ENCODE assay signal across 8 mouse cellular contexts in genomic region chr5:130023767-130024539, GRCm38 (mm10). TPM values are rescaled to one million over a fixed set of nuclear protein-coding genes. Genes with fewer than 3 reads are reported as not detected.
DNase-seq lines count a peak whose midpoint lies in the region; ATAC-seq and TF ChIP-seq lines count a peak whose summit lies in the region.

No protein-coding gene starts in this region.

- 0 out of 2 replicates have a peak, but pooled peaks cover 2% of the 10 kb centered on the region for H3K36me3 ChIP-seq in forebrain, embryonic 10.5 days (replicated peaks)
- no peaks in the 10 kb centered on the region for H3K36me3 ChIP-seq in heart, embryonic 15.5 days
- H3K36me3 ChIP-seq in liver, embryonic 14.5 days (replicated peaks; ENCODE audit: control insufficient read depth, insufficient read depth, low read depth) = no peaks in the 10 kb centered on the region
- H3K36me3 ChIP-seq in neural tube, embryonic 11.5 days (ENCODE audit: control insufficient read depth, insufficient read depth, low read length) = no peaks in the 10 kb centered on the region
- H3K36me3 ChIP-seq in stomach, postnatal 0 days (ENCODE audit: control insufficient read depth, insufficient read depth, low read length) = no peaks in the 10 kb centered on the region

- peak overlapping the region; percentile 80 for H3K4me3 ChIP-seq in forebrain, embryonic 10.5 days
- H3K4me3 ChIP-seq in heart, embryonic 15.5 days = peak overlapping the region; percentile 73
- H3K4me3 ChIP-seq in liver, embryonic 14.5 days (ENCODE audit: insufficient read depth in 1 of 2, low read depth in 2 of 2, low read length in 2 of 2) = peak overlapping the region; percentile 54 to 71
- H3K4me3 ChIP-seq in neural tube, embryonic 11.5 days (ENCODE audit: low read depth, low read length) = peak overlapping the region; percentile 49
- peak overlapping the region; percentile 65 for H3K4me3 ChIP-seq in stomach, postnatal 0 days (ENCODE audit: low read depth, low read length)

- H3K4me2 ChIP-seq in heart, embryonic 15.5 days = peak overlapping the region; percentile 92
- H3K4me2 ChIP-seq in liver, embryonic 14.5 days (ENCODE audit: low read depth) = peak overlapping the region; percentile 71
- peak overlapping the region; percentile 73 for H3K4me2 ChIP-seq in neural tube, embryonic 11.5 days (ENCODE audit: low read depth)
- peak overlapping the region; percentile 78 for H3K4me2 ChIP-seq in stomach, postnatal 0 days (replicated peaks; ENCODE audit: low read depth)

- no peaks in the 10 kb centered on the region for H3K9me3 ChIP-seq in forebrain, embryonic 10.5 days
- H3K9me3 ChIP-seq in heart, embryonic 15.5 days (replicated peaks) = no peaks in the 10 kb centered on the region
- H3K9me3 ChIP-seq in liver, embryonic 14.5 days (ENCODE audit: control insufficient read depth, low read length) = no peaks in the 10 kb centered on the region
- no peaks in the 10 kb centered on the region for H3K9me3 ChIP-seq in neural tube, embryonic 11.5 days (ENCODE audit: control insufficient read depth, low read length)
- H3K9me3 ChIP-seq in stomach, postnatal 0 days (ENCODE audit: control insufficient read depth, low read length) = no peaks in the 10 kb centered on the region

- peak; percentile 94 for TF ChIP-seq CTCF in liver, embryonic 14.5 days (IDR thresholded peaks at IDR 0.05; ENCODE audit: low read depth)
- TF ChIP-seq CTCF in stomach, postnatal 0 days (IDR thresholded peaks at IDR 0.05; ENCODE audit: low read depth) = peak; percentile 89

- WGBS in forebrain, embryonic 10.5 days = under 1% methylated on average over 32 of the region's 32 CpGs
- under 1% methylated on average over 32 of the region's 32 CpGs for WGBS in heart, embryonic 15.5 days
- whole genome bisulfite sequencing in liver, embryonic 14.5 days (ENCODE audit: insufficient replicate concordance) = under 1% methylated on average over 32 of the region's 32 CpGs
- under 1% methylated on average over 32 of the region's 32 CpGs for WGBS in neural tube, embryonic 11.5 days
- WGBS in stomach, postnatal 0 days = under 1% methylated on average over 32 of the region's 32 CpGs

- no peak for TF ChIP-seq EP300 in liver, embryonic 14.5 days (IDR thresholded peaks at IDR 0.05; ENCODE audit: low read depth)
- no peak for TF ChIP-seq EP300 in stomach, postnatal 0 days (optimal IDR thresholded peaks at IDR 0.05)

- peak; percentile 93 for ATAC-seq in CD4-positive, CD25-positive, alpha-beta regulatory T cell, adult 4 months
- ATAC-seq in heart, embryonic 15.5 days (replicated peaks; ENCODE audit: insufficient number of reproducible peaks, insufficient read depth, low FRiP score, low read depth) = peak; percentile 92
- ATAC-seq in liver, embryonic 14.5 days (ENCODE audit: insufficient read depth) = peak; percentile 88
- peak; percentile 90 for ATAC-seq in neural tube, embryonic 11.5 days (ENCODE audit: insufficient read depth, low FRiP score, low TSS enrichment)
- ATAC-seq in stomach, postnatal 0 days (ENCODE audit: low FRiP score, low TSS enrichment) = peak; percentile 95

- peak overlapping the region; percentile 83 for H3K27ac ChIP-seq in forebrain, embryonic 10.5 days
- H3K27ac ChIP-seq in heart, embryonic 15.5 days = peak overlapping the region; percentile 77
- H3K27ac ChIP-seq in liver, embryonic 14.5 days = peak overlapping the region; percentile 71
- H3K27ac ChIP-seq in neural tube, embryonic 11.5 days (ENCODE audit: low read depth, low read length) = no peak overlapping the region
- H3K27ac ChIP-seq in stomach, postnatal 0 days (replicated peaks) = peak overlapping the region; percentile 79

- peaks cover 35% of the 10 kb centered on the region for H3K4me1 ChIP-seq in forebrain, embryonic 10.5 days
- H3K4me1 ChIP-seq in heart, embryonic 15.5 days (replicated peaks) = peaks cover 12% of the 10 kb centered on the region
- peaks cover 0 to 9% of the 10 kb centered on the region in 2 experiments for H3K4me1 ChIP-seq in liver, embryonic 14.5 days (replicated peaks; ENCODE audit: control insufficient read depth in 2 of 2, insufficient read depth in 2 of 2, low read length in 1 of 2)
- no peaks in the 10 kb centered on the region for H3K4me1 ChIP-seq in neural tube, embryonic 11.5 days (ENCODE audit: control insufficient read depth, insufficient read depth, low read length)
- H3K4me1 ChIP-seq in stomach, postnatal 0 days (replicated peaks; ENCODE audit: control insufficient read depth, insufficient read depth) = no peaks in the 10 kb centered on the region

- no peaks in the 10 kb centered on the region for H3K27me3 ChIP-seq in forebrain, embryonic 10.5 days (ENCODE audit: poor library complexity, severe bottlenecking)
- H3K27me3 ChIP-seq in heart, embryonic 15.5 days = peaks cover 7% of the 10 kb centered on the region; the same call in 1 of the 2 replicates
- H3K27me3 ChIP-seq in liver, embryonic 14.5 days (ENCODE audit: control insufficient read depth, insufficient read depth, low read length) = no peaks in the 10 kb centered on the region
- H3K27me3 ChIP-seq in neural tube, embryonic 11.5 days (ENCODE audit: control insufficient read depth, insufficient read depth, low read length) = no peaks in the 10 kb centered on the region
- H3K27me3 ChIP-seq in stomach, postnatal 0 days (ENCODE audit: control insufficient read depth, insufficient read depth, low read length) = no peaks in the 10 kb centered on the region

- peak overlapping the region; percentile 62 for H3K9ac ChIP-seq in heart, embryonic 15.5 days
- peak overlapping the region; percentile 49 for H3K9ac ChIP-seq in liver, embryonic 14.5 days (replicated peaks)
- H3K9ac ChIP-seq in neural tube, embryonic 11.5 days (ENCODE audit: low read length) = peak overlapping the region; percentile 41
- H3K9ac ChIP-seq in stomach, postnatal 0 days (ENCODE audit: low read length) = peak overlapping the region; percentile 61

- peak; percentile 81 for DNase-seq in c-Kit-negative CD71-positive TER-119-positive erythroid progenitor cells, embryonic 14.5 days (ENCODE audit: low read depth, low spot score)
- DNase-seq in forebrain, embryonic 10.5 days (ENCODE audit: extremely low spot score, low spot score) = peak; percentile 86
- DNase-seq in kidney, postnatal 25 days = peak; percentile 96 to 97
- DNase-seq in liver, embryonic 14.5 days (ENCODE audit: low read depth in 3 of 3, low spot score in 3 of 3) = peak; percentile 79 to 89 (median 82)
- DNase-seq in neural tube, embryonic 11.5 days (ENCODE audit: low spot score) = peak; percentile 85
- peak; percentile 92 for DNase-seq in stomach, postnatal 0 days (ENCODE audit: low spot score)

RNA-seq across cellular contexts. Expression of gene Asl, which starts 5.1 kb away (rescaled TPM):
- 100 to 1,000 TPM; 102 to 103 TPM for polyA plus RNA-seq in CD4-positive, CD25-positive, alpha-beta regulatory T cell, adult 4 months (2017; shearing (Covaris generic))
- polyA plus RNA-seq in forebrain, embryonic 10.5 days (2016; fragmentation: Nextera tagmentation; extraction: Ambion mirVana) = 33.2 and 36.6 TPM in 2 replicates
- polyA plus RNA-seq in heart, embryonic 15.5 days (2015; fragmentation: Nextera tagmentation; extraction: Ambion mirVana) = 16.0 and 22.2 TPM in 2 replicates
- polyA plus RNA-seq in liver, embryonic 14.5 days (2012; rRNA removed) = 26.1 and 30.4 TPM in 2 replicates
- polyA plus RNA-seq in liver, embryonic 14.5 days (2014; fragmentation: Nextera tagmentation; extraction: Ambion mirVana) = 39.8 and 47.3 TPM in 2 replicates
- polyA plus RNA-seq in neural tube, embryonic 11.5 days (2014; fragmentation: Nextera tagmentation; extraction: Ambion mirVana) = 30.8 and 32.2 TPM in 2 replicates
- polyA plus RNA-seq in stomach, postnatal 0 days (2015; fragmentation: Nextera tagmentation; extraction: Ambion mirVana) = 27.3 and 36.1 TPM in 2 replicates

RNA-seq across cellular contexts. Expression of gene Crcp, which starts 5.1 kb away (rescaled TPM):
- polyA plus RNA-seq in CD4-positive, CD25-positive, alpha-beta regulatory T cell, adult 4 months (2017; shearing (Covaris generic)) = 10 to 100 TPM; 60.0 to 75.7 TPM
- 61.3 and 64.0 TPM in 2 replicates for polyA plus RNA-seq in forebrain, embryonic 10.5 days (2016; fragmentation: Nextera tagmentation; extraction: Ambion mirVana)
- polyA plus RNA-seq in heart, embryonic 15.5 days (2015; fragmentation: Nextera tagmentation; extraction: Ambion mirVana) = 20.6 and 26.8 TPM in 2 replicates
- 8.6 and 15.8 TPM in 2 replicates for polyA plus RNA-seq in liver, embryonic 14.5 days (2012; rRNA removed)
- polyA plus RNA-seq in liver, embryonic 14.5 days (2014; fragmentation: Nextera tagmentation; extraction: Ambion mirVana) = 14.7 and 16.1 TPM in 2 replicates
- polyA plus RNA-seq in neural tube, embryonic 11.5 days (2014; fragmentation: Nextera tagmentation; extraction: Ambion mirVana) = 38.6 and 43.2 TPM in 2 replicates
- 26.0 and 26.4 TPM in 2 replicates for polyA plus RNA-seq in stomach, postnatal 0 days (2015; fragmentation: Nextera tagmentation; extraction: Ambion mirVana)

RNA-seq across cellular contexts. Expression of gene Gusb, which starts 21.1 kb away (rescaled TPM):
- polyA plus RNA-seq in CD4-positive, CD25-positive, alpha-beta regulatory T cell, adult 4 months (2017; shearing (Covaris generic)) = 10 to 100 TPM; 49.4 to 60.6 TPM
- polyA plus RNA-seq in forebrain, embryonic 10.5 days (2016; fragmentation: Nextera tagmentation; extraction: Ambion mirVana) = 32.2 and 35.6 TPM in 2 replicates
- polyA plus RNA-seq in heart, embryonic 15.5 days (2015; fragmentation: Nextera tagmentation; extraction: Ambion mirVana) = 39.1 and 43.6 TPM in 2 replicates
- 15.5 and 18.7 TPM in 2 replicates for polyA plus RNA-seq in liver, embryonic 14.5 days (2012; rRNA removed)
- 37.7 and 37.9 TPM in 2 replicates for polyA plus RNA-seq in liver, embryonic 14.5 days (2014; fragmentation: Nextera tagmentation; extraction: Ambion mirVana)
- 35.1 and 35.9 TPM in 2 replicates for polyA plus RNA-seq in neural tube, embryonic 11.5 days (2014; fragmentation: Nextera tagmentation; extraction: Ambion mirVana)
- 32.0 and 33.9 TPM in 2 replicates for polyA plus RNA-seq in stomach, postnatal 0 days (2015; fragmentation: Nextera tagmentation; extraction: Ambion mirVana)

RNA-seq across cellular contexts. Expression of gene Tpst1, which starts 49.2 kb away (rescaled TPM):
- polyA plus RNA-seq in CD4-positive, CD25-positive, alpha-beta regulatory T cell, adult 4 months (2017; shearing (Covaris generic)) = 1 to 10 TPM; 1.8 to 3.6 TPM
- 54.9 and 57.0 TPM in 2 replicates for polyA plus RNA-seq in forebrain, embryonic 10.5 days (2016; fragmentation: Nextera tagmentation; extraction: Ambion mirVana)
- 27.2 and 33.2 TPM in 2 replicates for polyA plus RNA-seq in heart, embryonic 15.5 days (2015; fragmentation: Nextera tagmentation; extraction: Ambion mirVana)
- polyA plus RNA-seq in liver, embryonic 14.5 days (2012; rRNA removed) = 8.4 and 10.0 TPM in 2 replicates
- 22.3 and 22.8 TPM in 2 replicates for polyA plus RNA-seq in liver, embryonic 14.5 days (2014; fragmentation: Nextera tagmentation; extraction: Ambion mirVana)
- polyA plus RNA-seq in neural tube, embryonic 11.5 days (2014; fragmentation: Nextera tagmentation; extraction: Ambion mirVana) = 57.0 and 63.1 TPM in 2 replicates
- polyA plus RNA-seq in stomach, postnatal 0 days (2015; fragmentation: Nextera tagmentation; extraction: Ambion mirVana) = 44.5 and 47.3 TPM in 2 replicates
